Mouse (Mus musculus): ENCODE results near the gene Gm13272.
"Not testable (repeated sequence)": the region's sequence is repeated elsewhere in the genome, so short reads cannot be mapped to it uniquely, and the experiment has no call there.

GRCm38 (mm10) chr4:88757628-88758031 lies 22.0 kb upstream of the Gm13272 start:
- not testable (repeated sequence) for TF ChIP-seq MAX (IDR thresholded peaks at IDR 0.05; ENCODE audit: low read depth); POLR2A (IDR thresholded peaks at IDR 0.05; ENCODE audit: insufficient read length, low read depth); MYOD1 (IDR thresholded peaks at IDR 0.05; ENCODE audit: control insufficient read depth in 1 of 3, insufficient read length in 2 of 3, low read depth in 2 of 3); REST (IDR thresholded peaks at IDR 0.05; ENCODE audit: insufficient read depth, insufficient read length); CEBPB (IDR thresholded peaks at IDR 0.05; ENCODE audit: insufficient read depth, poor library complexity, severe bottlenecking); E2F4 (IDR thresholded peaks at IDR 0.05; ENCODE audit: insufficient read depth); USF1 (IDR thresholded peaks at IDR 0.05; ENCODE audit: low read depth); POLR2AphosphoS2 (IDR thresholded peaks at IDR 0.05; ENCODE audit: insufficient read length, low read depth)

Measured in myocyte (in vitro differentiated cells).